Mouse (Mus musculus): ENCODE measurements around the gene Hist1h3b. TPM values are rescaled to one million over a fixed set of nuclear protein-coding genes. Genes with fewer than 3 reads are reported as not detected.
A peak's percentile ranks its signal among the peaks of the same experiment; 100 is the strongest.
"Not testable (repeated sequence)": the region's sequence is repeated elsewhere in the genome, so short reads cannot be mapped to it uniquely, and the experiment has no call there.

Hist1h3b gene
- polyA plus RNA-seq, 1 experiment from 2014 or later, result 5.5 TPM

- peaks cover 12% of the 10 kb centered on the region for H3K4me1 ChIP-seq
- not testable (repeated sequence) for H3K27me3 ChIP-seq (replicated peaks); H3K4me2 ChIP-seq; ATAC-seq (ENCODE audit: extremely low read depth, insufficient number of reproducible peaks, low FRiP score, low TSS enrichment); H3K9ac ChIP-seq; H3K9me3 ChIP-seq; H3K27ac ChIP-seq (replicated peaks); H3K4me3 ChIP-seq; H3K36me3 ChIP-seq
- WGBS, result 18% methylated on average over 2 of the region's 2 CpGs
Measured at GRCm38 (mm10) chr13:23717593-23718245, 34.3 kb upstream of the Hist1h3b start.

- no peak overlapping the region for H3K27ac ChIP-seq (replicated peaks)
- WGBS, result 38% methylated on average over 4 of the region's 4 CpGs
- no peaks in the 10 kb centered on the region for H3K36me3 ChIP-seq
- no peak overlapping the region for H3K4me3 ChIP-seq
- no peak for ATAC-seq (ENCODE audit: extremely low read depth, insufficient number of reproducible peaks, low FRiP score, low TSS enrichment)
- H3K4me1 ChIP-seq, result peaks cover 21% of the 10 kb centered on the region
- 0 out of 2 replicates have a peak overlapping the region, but pooled peaks have one; percentile 5 for H3K4me2 ChIP-seq
- no peaks in the 10 kb centered on the region; the same call in 1 of the 2 replicates for H3K27me3 ChIP-seq (replicated peaks)
- no peak overlapping the region for H3K9ac ChIP-seq
- H3K9me3 ChIP-seq, result peaks cover 7% of the 10 kb centered on the region; the same call in 1 of the 2 replicates
Measured at GRCm38 (mm10) chr13:23724239-23724638, 27.8 kb upstream of the Hist1h3b start.

DNA sequence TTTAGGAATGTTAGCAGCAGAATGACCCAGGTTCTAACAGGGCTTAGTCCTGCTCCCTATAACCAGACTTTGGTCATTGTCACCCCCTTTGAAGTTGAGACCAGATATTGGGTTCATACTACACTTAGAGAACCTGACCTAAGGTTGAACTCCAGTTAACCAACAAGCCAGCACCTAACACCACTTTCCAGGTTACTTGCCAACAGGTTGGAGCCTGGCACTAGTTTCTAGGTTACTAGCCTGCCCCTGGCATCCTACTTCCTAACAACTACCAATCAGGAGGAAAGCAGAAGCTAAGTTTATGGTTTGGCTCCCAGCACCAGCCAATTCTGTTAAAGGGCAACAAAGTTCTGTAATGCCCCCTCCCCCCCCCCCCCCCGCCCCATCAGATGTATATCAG is 26.9 kb upstream of the Hist1h3b start:
- Histone ChIP-seq H3K27me3 (replicated peaks) (no peaks in the 10 kb centered on the region; the same call in 1 of the 2 replicates), H3K9me3 (no peaks in the 10 kb centered on the region), H3K36me3 (no peaks in the 10 kb centered on the region), H3K4me1 (peaks cover 21% of the 10 kb centered on the region), H3K4me2 (no peak overlapping the region), H3K4me3 (no peak overlapping the region), H3K27ac (replicated peaks) (no peak overlapping the region), H3K9ac (no peak overlapping the region)
- no peak for ATAC-seq (ENCODE audit: extremely low read depth, insufficient number of reproducible peaks, low FRiP score, low TSS enrichment)
- no CpG with 5 or more reads among the region's 1 CpGs for WGBS

DNA sequence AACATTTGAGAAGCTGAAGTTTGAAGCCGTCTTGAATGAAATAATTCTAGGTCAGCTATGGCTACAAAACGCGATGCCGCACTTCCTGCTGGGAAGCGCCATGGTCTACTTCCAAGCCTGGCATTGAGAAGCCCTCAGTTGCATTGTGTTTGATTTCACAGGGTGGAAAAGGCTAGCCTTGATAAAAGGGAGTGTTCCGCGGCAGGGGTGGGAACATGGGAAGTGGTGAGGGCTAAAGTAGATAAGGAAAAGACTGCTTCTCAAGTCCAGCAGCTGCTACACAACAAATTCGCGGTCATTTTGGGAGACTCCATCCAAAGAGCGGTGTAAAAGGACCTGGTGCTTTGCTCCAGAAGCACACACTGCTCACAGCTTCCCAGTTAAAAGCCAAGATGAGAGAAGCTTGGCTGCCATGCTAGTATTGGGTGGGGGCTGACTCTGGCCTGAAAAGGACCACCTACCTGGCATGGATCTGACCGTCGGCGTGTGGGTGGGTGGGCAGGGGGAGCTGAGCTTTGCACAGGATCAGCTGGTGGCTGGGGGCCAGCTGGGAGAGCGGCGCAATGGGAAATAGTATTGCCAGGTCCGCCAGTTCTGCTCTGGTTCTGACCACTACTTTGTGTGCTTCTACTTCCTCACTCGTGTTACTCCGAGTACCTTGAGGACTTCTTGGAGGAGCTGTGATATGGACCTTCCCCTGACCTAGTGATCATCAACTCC is 23.4 kb upstream of the Hist1h3b start:
- no peak for ATAC-seq (ENCODE audit: extremely low read depth, insufficient number of reproducible peaks, low FRiP score, low TSS enrichment)
- Histone ChIP-seq H3K36me3 (no peaks in the 10 kb centered on the region), H3K27ac (replicated peaks) (no peak overlapping the region), H3K4me2 (no peak overlapping the region), H3K4me1 (peaks cover 25% of the 10 kb centered on the region), H3K9me3 (no peaks in the 10 kb centered on the region), H3K4me3 (no peak overlapping the region), H3K27me3 (replicated peaks) (no peaks in the 10 kb centered on the region; the same call in 1 of the 2 replicates), H3K9ac (no peak overlapping the region)
- 68% methylated on average over 18 of the region's 18 CpGs for WGBS

- H3K4me1 ChIP-seq, result peaks cover 19% of the 10 kb centered on the region
- H3K27ac ChIP-seq (replicated peaks), result no peak overlapping the region
- H3K36me3 ChIP-seq, result no peaks in the 10 kb centered on the region
- H3K4me2 ChIP-seq, result no peak overlapping the region
- H3K9me3 ChIP-seq, result no peaks in the 10 kb centered on the region
- no peak overlapping the region for H3K9ac ChIP-seq
- H3K4me3 ChIP-seq, result no peak overlapping the region
- no peaks in the 10 kb centered on the region; the same call in 1 of the 2 replicates for H3K27me3 ChIP-seq (replicated peaks)
- WGBS, result 86% methylated on average over 9 of the region's 9 CpGs
- no peak for ATAC-seq (ENCODE audit: extremely low read depth, insufficient number of reproducible peaks, low FRiP score, low TSS enrichment)
Measured at GRCm38 (mm10) chr13:23729192-23729525, 22.9 kb upstream of the Hist1h3b start.

GRCm38 (mm10) chr13:23729706-23730105 is 22.4 kb upstream of the Hist1h3b start:
- peaks cover 14% of the 10 kb centered on the region for H3K4me1 ChIP-seq
- no peaks in the 10 kb centered on the region; the same call in 1 of the 2 replicates for H3K27me3 ChIP-seq (replicated peaks)
- ATAC-seq (ENCODE audit: extremely low read depth, insufficient number of reproducible peaks, low FRiP score, low TSS enrichment), result no peak
- H3K27ac ChIP-seq (replicated peaks), result no peak overlapping the region
- H3K4me3 ChIP-seq, result no peak overlapping the region
- no peak overlapping the region for H3K4me2 ChIP-seq
- H3K9ac ChIP-seq, result no peak overlapping the region
- no peaks in the 10 kb centered on the region for H3K36me3 ChIP-seq
- 83% methylated on average over 5 of the region's 5 CpGs for WGBS
- H3K9me3 ChIP-seq, result no peaks in the 10 kb centered on the region

- H3K9me3 ChIP-seq, result no peaks in the 10 kb centered on the region
- H3K27ac ChIP-seq (replicated peaks), result no peak overlapping the region
- 16% methylated on average over 8 of the region's 8 CpGs for WGBS
- ATAC-seq (ENCODE audit: extremely low read depth, insufficient number of reproducible peaks, low FRiP score, low TSS enrichment), result no peak
- H3K9ac ChIP-seq, result no peak overlapping the region
- H3K4me3 ChIP-seq, result no peak overlapping the region
- H3K27me3 ChIP-seq (replicated peaks), result no peaks in the 10 kb centered on the region; the same call in 1 of the 2 replicates
- H3K36me3 ChIP-seq, result no peaks in the 10 kb centered on the region
- H3K4me2 ChIP-seq, result peak overlapping the region; percentile 36
- peaks cover 11% of the 10 kb centered on the region for H3K4me1 ChIP-seq
Measured at GRCm38 (mm10) chr13:23730479-23730878, 21.6 kb upstream of the Hist1h3b start.

- ATAC-seq (ENCODE audit: extremely low read depth, insufficient number of reproducible peaks, low FRiP score, low TSS enrichment), result no peak
- H3K27ac ChIP-seq (replicated peaks), result no peak overlapping the region
- no peak overlapping the region for H3K9ac ChIP-seq
- H3K4me2 ChIP-seq, result no peak overlapping the region
- no peaks in the 10 kb centered on the region for H3K9me3 ChIP-seq
- no peaks in the 10 kb centered on the region for H3K27me3 ChIP-seq (replicated peaks)
- 21% methylated on average over 8 of the region's 8 CpGs for WGBS
- no peak overlapping the region for H3K4me3 ChIP-seq
- no peaks in the 10 kb centered on the region for H3K36me3 ChIP-seq
- H3K4me1 ChIP-seq, result peaks cover 11% of the 10 kb centered on the region
Measured at GRCm38 (mm10) chr13:23732156-23732804, 19.8 kb upstream of the Hist1h3b start.

DNA sequence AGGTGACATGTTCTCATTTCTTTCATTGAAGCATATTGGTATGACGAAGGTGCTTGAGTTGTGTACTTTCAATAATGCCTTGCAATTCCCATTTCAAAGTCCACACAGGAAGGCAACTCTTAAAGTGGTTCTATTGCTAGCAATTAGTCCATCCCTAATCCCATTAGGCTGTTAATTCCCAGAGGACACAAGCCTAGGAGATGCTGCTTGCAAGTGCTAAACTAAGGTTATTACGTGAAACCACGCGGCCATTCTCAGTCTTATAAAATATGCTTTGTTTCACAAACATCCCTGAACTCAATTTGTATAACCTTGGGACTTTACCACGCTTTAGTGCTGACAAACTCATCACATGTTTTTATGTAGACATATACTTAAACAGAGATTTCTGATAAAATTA is 15.0 kb upstream of the Hist1h3b start:
- H3K9ac ChIP-seq, result no peak overlapping the region
- peaks cover 19% of the 10 kb centered on the region for H3K4me1 ChIP-seq
- H3K9me3 ChIP-seq, result no peaks in the 10 kb centered on the region
- H3K36me3 ChIP-seq, result no peaks in the 10 kb centered on the region
- no peak for ATAC-seq (ENCODE audit: extremely low read depth, insufficient number of reproducible peaks, low FRiP score, low TSS enrichment)
- H3K27ac ChIP-seq (replicated peaks), result no peak overlapping the region
- no peaks in the 10 kb centered on the region for H3K27me3 ChIP-seq (replicated peaks)
- 87% methylated on average over 5 of the region's 5 CpGs for WGBS
- no peak overlapping the region for H3K4me3 ChIP-seq
- H3K4me2 ChIP-seq, result no peak overlapping the region

DNA sequence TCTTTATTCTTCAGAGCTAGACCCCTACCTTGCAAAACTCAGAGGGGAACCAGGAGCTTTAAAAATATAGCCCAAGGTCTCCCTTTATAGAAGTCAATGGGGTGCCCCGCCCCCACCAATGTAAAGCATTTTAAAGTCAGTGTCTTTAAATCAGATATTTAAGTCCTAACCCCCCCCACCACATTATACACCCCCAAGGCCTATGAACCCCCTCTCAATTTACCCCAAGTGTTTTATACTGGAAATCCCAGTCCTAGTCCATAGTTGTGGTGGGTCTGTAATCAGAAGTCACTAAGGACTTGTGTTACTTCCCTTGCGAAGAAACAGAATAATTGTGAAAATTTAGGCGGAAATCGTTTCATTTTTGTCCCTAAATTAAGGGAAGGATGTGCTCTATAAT is 14.0 kb upstream of the Hist1h3b start:
- Histone ChIP-seq H3K4me2 (peak overlapping the region; percentile 98), H3K9ac (peak overlapping the region; percentile 98), H3K4me3 (peak overlapping the region; percentile 74), H3K4me1 (peaks cover 23% of the 10 kb centered on the region), H3K36me3 (no peaks in the 10 kb centered on the region), H3K27me3 (replicated peaks) (no peaks in the 10 kb centered on the region), H3K9me3 (no peaks in the 10 kb centered on the region), H3K27ac (replicated peaks) (peak overlapping the region; percentile 100)
- no peak for ATAC-seq (ENCODE audit: extremely low read depth, insufficient number of reproducible peaks, low FRiP score, low TSS enrichment)
- WGBS, result 19% methylated on average over 4 of the region's 4 CpGs

GRCm38 (mm10) chr13:23738677-23739068 is 13.4 kb upstream of the Hist1h3b start, which contains the start of gene Hist1h1c:
Hist1h1c (plus strand) TSS chr13:23738808.
- Histone ChIP-seq H3K9me3 (no peaks in the 10 kb centered on the region), H3K4me1 (peaks cover 23% of the 10 kb centered on the region), H3K9ac (peak within 1 kb of the TSS; percentile 98), H3K4me2 (peak within 1 kb of the TSS; percentile 98), H3K4me3 (peak within 1 kb of the TSS; percentile 74), H3K36me3 (no peaks in the 10 kb centered on the region), H3K27me3 (replicated peaks) (no peaks in the 10 kb centered on the region), H3K27ac (replicated peaks) (peak within 1 kb of the TSS; percentile 100)
- under 1% methylated on average over 38 of the region's 38 CpGs for WGBS
- ATAC-seq (ENCODE audit: extremely low read depth, insufficient number of reproducible peaks, low FRiP score, low TSS enrichment), result peak; percentile 76

Measured in heart, embryonic 13.5 days (tissue).